In the genomic region with DNA sequence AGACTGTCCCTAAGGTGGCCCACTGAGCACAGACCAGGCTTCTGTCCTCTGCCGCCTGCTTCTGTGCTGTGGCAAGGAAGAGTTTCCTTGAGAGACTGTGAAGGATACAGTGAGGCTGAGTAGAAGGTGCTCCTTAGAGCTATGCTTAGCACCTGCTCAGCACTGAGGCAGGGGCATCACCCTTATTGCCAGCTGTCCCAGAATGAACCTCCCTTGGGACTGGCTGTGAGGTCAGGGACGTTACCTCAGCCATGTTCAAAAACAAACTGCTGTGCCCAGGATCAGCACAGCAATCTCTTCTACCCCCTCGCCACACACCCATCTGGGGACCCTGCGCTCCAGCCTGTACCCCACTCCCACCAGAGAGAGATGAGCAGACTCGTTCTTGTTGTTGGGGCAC, we compare ENCODE assay signal across 23 mouse cellular contexts. TPM values are rescaled to one million over a fixed set of nuclear protein-coding genes. Genes with fewer than 3 reads are reported as not detected.
DNase-seq lines count a peak whose midpoint lies in the region; ATAC-seq and TF ChIP-seq lines count a peak whose summit lies in the region.
"Had no signal": no experiment of that assay in that cellular context is flagged by ENCODE, and none has a peak within 500 bp of the region (broad histone marks: within the 10 kb centered on the region; RNA-seq: fewer than 3 reads in every experiment).

No protein-coding gene starts in this region.

- H3K9me3 ChIP-seq in forebrain, embryonic 10.5 days, result no peaks in the 10 kb centered on the region
- H3K9me3 ChIP-seq in forebrain, embryonic 11.5 days (ENCODE audit: control insufficient read depth, low read length), result no peaks in the 10 kb centered on the region
- H3K9me3 ChIP-seq in hindbrain, embryonic 16.5 days (ENCODE audit: control insufficient read depth, low read length), result no peaks in the 10 kb centered on the region
- no peaks in the 10 kb centered on the region for H3K9me3 ChIP-seq in hindbrain, embryonic 11.5 days (ENCODE audit: control insufficient read depth, low read length)
- H3K9me3 ChIP-seq in midbrain, postnatal 0 days (ENCODE audit: low read length), result no peaks in the 10 kb centered on the region
- H3K9me3 ChIP-seq in midbrain, embryonic 14.5 days (ENCODE audit: control insufficient read depth, low read length), result no peaks in the 10 kb centered on the region
- no peaks in the 10 kb centered on the region for H3K9me3 ChIP-seq in forebrain, embryonic 15.5 days
- H3K9me3 ChIP-seq: limb, embryonic 13.5 days; liver, embryonic 13.5 days; lung, embryonic 15.5 days; megakaryocyte, embryonic 14.5 days had no signal

- ATAC-seq in forebrain, embryonic 11.5 days (replicated peaks; ENCODE audit: low FRiP score), result no peak
- no peak for ATAC-seq in hindbrain, embryonic 16.5 days
- no peak for ATAC-seq in hindbrain, embryonic 11.5 days (ENCODE audit: low FRiP score)
- no peak for ATAC-seq in midbrain, postnatal 0 days (ENCODE audit: low FRiP score)
- no peak for ATAC-seq in midbrain, embryonic 14.5 days (ENCODE audit: low FRiP score, low TSS enrichment)
- no peak for ATAC-seq in forebrain, embryonic 15.5 days (replicated peaks)
- ATAC-seq: CD4-positive, CD25-positive, alpha-beta regulatory T cell, adult 4 months had no signal

- 0 out of 2 replicates have a peak overlapping the region, but pooled peaks have one; percentile 58 for H3K27ac ChIP-seq in forebrain, embryonic 10.5 days
- H3K27ac ChIP-seq in forebrain, embryonic 11.5 days (ENCODE audit: low read depth, low read length), result no peak overlapping the region
- H3K27ac ChIP-seq in hindbrain, embryonic 16.5 days (ENCODE audit: low read depth, low read length), result peak overlapping the region; percentile 34; the same call in 1 of the 2 replicates
- no peak overlapping the region for H3K27ac ChIP-seq in hindbrain, embryonic 11.5 days (ENCODE audit: low read depth, low read length)
- no peak overlapping the region for H3K27ac ChIP-seq in midbrain, postnatal 0 days (ENCODE audit: low read depth, low read length)
- no peak overlapping the region for H3K27ac ChIP-seq in midbrain, embryonic 14.5 days (replicated peaks; ENCODE audit: low read depth, low read length)
- H3K27ac ChIP-seq in forebrain, embryonic 15.5 days (replicated peaks), result peak overlapping the region; percentile 81; the same call in 1 of the 2 replicates
- H3K27ac ChIP-seq: limb, embryonic 13.5 days; liver, embryonic 13.5 days; lung, embryonic 15.5 days had no signal

- 81% methylated on average over 5 of the region's 5 CpGs for WGBS in forebrain, embryonic 10.5 days
- WGBS in forebrain, embryonic 11.5 days, result 74% methylated on average over 5 of the region's 5 CpGs
- WGBS in hindbrain, embryonic 16.5 days, result 71% methylated on average over 5 of the region's 5 CpGs
- 80% methylated on average over 5 of the region's 5 CpGs for WGBS in hindbrain, embryonic 11.5 days
- whole genome bisulfite sequencing in midbrain, postnatal 0 days, result 65% methylated on average over 5 of the region's 5 CpGs
- 61% methylated on average over 5 of the region's 5 CpGs for WGBS in midbrain, embryonic 14.5 days
- 78% methylated on average over 5 of the region's 5 CpGs for WGBS in forebrain, embryonic 15.5 days

- no peak for TF ChIP-seq CTCF in midbrain, postnatal 0 days (IDR thresholded peaks at IDR 0.05)

- H3K27me3 ChIP-seq in forebrain, embryonic 10.5 days (ENCODE audit: poor library complexity, severe bottlenecking), result peaks cover 53% of the 10 kb centered on the region
- H3K27me3 ChIP-seq in forebrain, embryonic 11.5 days (ENCODE audit: control insufficient read depth, insufficient read depth, low read length), result no peaks in the 10 kb centered on the region
- peaks cover 3% of the 10 kb centered on the region; the same call in 1 of the 2 replicates for H3K27me3 ChIP-seq in hindbrain, embryonic 16.5 days (replicated peaks; ENCODE audit: control insufficient read depth, insufficient read depth, low read length)
- no peaks in the 10 kb centered on the region for H3K27me3 ChIP-seq in hindbrain, embryonic 11.5 days (ENCODE audit: control insufficient read depth, insufficient read depth, low read length)
- no peaks in the 10 kb centered on the region for H3K27me3 ChIP-seq in midbrain, postnatal 0 days (ENCODE audit: insufficient read depth, low read length)
- no peaks in the 10 kb centered on the region for H3K27me3 ChIP-seq in midbrain, embryonic 14.5 days (ENCODE audit: control insufficient read depth, insufficient read depth, low read length)
- H3K27me3 ChIP-seq in forebrain, embryonic 15.5 days, result no peaks in the 10 kb centered on the region
- H3K27me3 ChIP-seq: liver, embryonic 13.5 days had no signal

- DNase-seq in forebrain, embryonic 10.5 days (ENCODE audit: extremely low spot score, low spot score), result no peak
- no peak for DNase-seq in forebrain, embryonic 11.5 days (ENCODE audit: low spot score)
- no peak for DNase-seq in hindbrain, embryonic 11.5 days (ENCODE audit: low spot score)
- DNase-seq in midbrain, postnatal 0 days (ENCODE audit: low spot score), result no peak
- DNase-seq in midbrain, embryonic 14.5 days, result no peak
- DNase-seq in lung, adult 18-20 months, result no peak
- DNase-seq: adrenal gland, postnatal 25 days; cerebellum, adult 9-10 months; kidney, adult 2 months; liver, embryonic 13.5 days; thymus, adult 18-20 months had no signal

- no peaks in the 10 kb centered on the region for H3K36me3 ChIP-seq in forebrain, embryonic 10.5 days (replicated peaks)
- H3K36me3 ChIP-seq in forebrain, embryonic 11.5 days (ENCODE audit: control insufficient read depth, insufficient read depth, low read length), result no peaks in the 10 kb centered on the region
- no peaks in the 10 kb centered on the region for H3K36me3 ChIP-seq in hindbrain, embryonic 16.5 days (ENCODE audit: control insufficient read depth, insufficient read depth, low read length)
- H3K36me3 ChIP-seq in hindbrain, embryonic 11.5 days (ENCODE audit: control insufficient read depth, insufficient read depth, low read length), result no peaks in the 10 kb centered on the region
- H3K36me3 ChIP-seq in midbrain, postnatal 0 days (ENCODE audit: insufficient read depth, low read length), result no peaks in the 10 kb centered on the region
- 0 out of 2 replicates have a peak, but pooled peaks cover 3% of the 10 kb centered on the region for H3K36me3 ChIP-seq in midbrain, embryonic 14.5 days (ENCODE audit: control insufficient read depth, insufficient read depth, low read length)
- no peaks in the 10 kb centered on the region for H3K36me3 ChIP-seq in forebrain, embryonic 15.5 days
- H3K36me3 ChIP-seq: limb, embryonic 13.5 days; liver, embryonic 13.5 days; lung, embryonic 15.5 days had no signal

- H3K4me1 ChIP-seq in forebrain, embryonic 10.5 days, result peaks cover 82% of the 10 kb centered on the region
- H3K4me1 ChIP-seq in forebrain, embryonic 11.5 days (replicated peaks; ENCODE audit: control insufficient read depth, insufficient read depth, low read length), result peaks cover 12% of the 10 kb centered on the region; the same call in 1 of the 2 replicates
- H3K4me1 ChIP-seq in hindbrain, embryonic 16.5 days (ENCODE audit: control insufficient read depth, insufficient read depth, low read depth, low read length), result peaks cover 47% of the 10 kb centered on the region
- peaks cover 30% of the 10 kb centered on the region for H3K4me1 ChIP-seq in hindbrain, embryonic 11.5 days (replicated peaks; ENCODE audit: control insufficient read depth, insufficient read depth, low read length)
- H3K4me1 ChIP-seq in midbrain, postnatal 0 days (ENCODE audit: insufficient read depth, low read length), result peaks cover 4% of the 10 kb centered on the region; the same call in 1 of the 2 replicates
- peaks cover 45% of the 10 kb centered on the region for H3K4me1 ChIP-seq in midbrain, embryonic 14.5 days (ENCODE audit: control insufficient read depth, insufficient read depth, low read length)
- H3K4me1 ChIP-seq in forebrain, embryonic 15.5 days, result peaks cover 50% of the 10 kb centered on the region

- H3K4me3 ChIP-seq in forebrain, embryonic 10.5 days, result no peak overlapping the region
- no peak overlapping the region for H3K4me3 ChIP-seq in forebrain, embryonic 11.5 days (ENCODE audit: low read depth, low read length)
- H3K4me3 ChIP-seq in hindbrain, embryonic 16.5 days (ENCODE audit: low read length), result no peak overlapping the region
- H3K4me3 ChIP-seq in hindbrain, embryonic 11.5 days (ENCODE audit: low read depth, low read length), result no peak overlapping the region
- no peak overlapping the region for H3K4me3 ChIP-seq in midbrain, postnatal 0 days (ENCODE audit: low read depth, low read length)
- no peak overlapping the region for H3K4me3 ChIP-seq in midbrain, embryonic 14.5 days (replicated peaks; ENCODE audit: low read depth, low read length)
- H3K4me3 ChIP-seq in forebrain, embryonic 15.5 days, result no peak overlapping the region
- H3K4me3 ChIP-seq: gastrocnemius, adult 2 months; limb, embryonic 13.5 days; liver, embryonic 13.5 days; lung, embryonic 15.5 days; megakaryocyte, embryonic 14.5 days had no signal

- H3K9ac ChIP-seq in forebrain, embryonic 11.5 days (ENCODE audit: low read length), result no peak overlapping the region
- no peak overlapping the region for H3K9ac ChIP-seq in hindbrain, embryonic 16.5 days (ENCODE audit: low read depth, low read length)
- no peak overlapping the region for H3K9ac ChIP-seq in hindbrain, embryonic 11.5 days (ENCODE audit: low read depth, low read length)
- H3K9ac ChIP-seq in midbrain, postnatal 0 days (replicated peaks; ENCODE audit: low read length, poor library complexity, severe bottlenecking), result peak overlapping the region; percentile 39; the same call in 1 of the 2 replicates
- no peak overlapping the region for H3K9ac ChIP-seq in midbrain, embryonic 14.5 days (replicated peaks; ENCODE audit: low read length)
- H3K9ac ChIP-seq in forebrain, embryonic 15.5 days (replicated peaks), result no peak overlapping the region
- H3K9ac ChIP-seq: limb, embryonic 13.5 days; liver, embryonic 13.5 days; lung, embryonic 15.5 days had no signal

- no peak overlapping the region for H3K4me2 ChIP-seq in forebrain, embryonic 11.5 days (ENCODE audit: low read depth, low read length, severe bottlenecking)
- no peak overlapping the region for H3K4me2 ChIP-seq in hindbrain, embryonic 16.5 days (ENCODE audit: low read length)
- no peak overlapping the region for H3K4me2 ChIP-seq in hindbrain, embryonic 11.5 days (replicated peaks; ENCODE audit: low read depth, low read length)
- no peak overlapping the region for H3K4me2 ChIP-seq in midbrain, postnatal 0 days (ENCODE audit: low read depth, low read length, poor library complexity, severe bottlenecking)
- H3K4me2 ChIP-seq in midbrain, embryonic 14.5 days (ENCODE audit: low read length), result no peak overlapping the region
- no peak overlapping the region for H3K4me2 ChIP-seq in forebrain, embryonic 15.5 days (replicated peaks)
- H3K4me2 ChIP-seq: limb, embryonic 13.5 days; liver, embryonic 13.5 days; lung, embryonic 15.5 days had no signal

RNA-seq across cellular contexts. Expression of gene Grin2c, which starts 34.2 kb away (rescaled TPM):
- not detected in 2 replicates for polyA plus RNA-seq in forebrain, embryonic 10.5 days (2016; fragmentation: Nextera tagmentation; extraction: Ambion mirVana)
- 0.12 TPM in 1 of 2 replicates, not detected in the other for polyA plus RNA-seq in forebrain, embryonic 11.5 days (2014; fragmentation: Nextera tagmentation; extraction: Ambion mirVana)
- polyA plus RNA-seq in hindbrain, embryonic 16.5 days (2015; fragmentation: Nextera tagmentation; extraction: Ambion mirVana), result 0.60 and 0.72 TPM in 2 replicates
- polyA plus RNA-seq in hindbrain, embryonic 11.5 days (2014; fragmentation: Nextera tagmentation; extraction: Ambion mirVana), result 0.25 and 0.43 TPM in 2 replicates
- total RNA-seq in midbrain, postnatal 0 days (2014; rRNA removed), result 2.9 and 4.1 TPM in 2 replicates
- 0.59 and 0.75 TPM in 2 replicates for polyA plus RNA-seq in midbrain, postnatal 0 days (2015; fragmentation: Nextera tagmentation; extraction: Ambion mirVana)
- 0.12 and 0.49 TPM in 2 replicates for polyA plus RNA-seq in midbrain, embryonic 14.5 days (2014; fragmentation: Nextera tagmentation; extraction: Ambion mirVana)
- 0.22 and 0.23 TPM in 2 replicates for polyA plus RNA-seq in forebrain, embryonic 15.5 days (2015; fragmentation: Nextera tagmentation; extraction: Ambion mirVana)
- total RNA-seq: gastrocnemius, postnatal 4 days; hematopoietic stem cell, adult 5-6 weeks had no signal
- polyA plus RNA-seq: CD4-positive, CD25-positive, alpha-beta regulatory T cell, adult 4 months; intestine, embryonic 14.5 days; kidney, postnatal 0 days; stomach, embryonic 16.5 days had no signal

RNA-seq across cellular contexts. Expression of gene Fdxr, which starts 44.0 kb away (rescaled TPM):
- 16.3 and 17.5 TPM in 2 replicates for polyA plus RNA-seq in forebrain, embryonic 10.5 days (2016; fragmentation: Nextera tagmentation; extraction: Ambion mirVana)
- polyA plus RNA-seq in forebrain, embryonic 11.5 days (2014; fragmentation: Nextera tagmentation; extraction: Ambion mirVana), result 13.8 and 15.6 TPM in 2 replicates
- polyA plus RNA-seq in hindbrain, embryonic 16.5 days (2015; fragmentation: Nextera tagmentation; extraction: Ambion mirVana), result 21.2 and 22.5 TPM in 2 replicates
- polyA plus RNA-seq in hindbrain, embryonic 11.5 days (2014; fragmentation: Nextera tagmentation; extraction: Ambion mirVana), result 11.6 and 14.9 TPM in 2 replicates
- 17.7 and 18.8 TPM in 2 replicates for total RNA-seq in midbrain, postnatal 0 days (2014; rRNA removed)
- 14.8 and 16.7 TPM in 2 replicates for polyA plus RNA-seq in midbrain, postnatal 0 days (2015; fragmentation: Nextera tagmentation; extraction: Ambion mirVana)
- polyA plus RNA-seq in midbrain, embryonic 14.5 days (2014; fragmentation: Nextera tagmentation; extraction: Ambion mirVana), result 15.0 and 15.9 TPM in 2 replicates
- 23.9 and 24.0 TPM in 2 replicates for polyA plus RNA-seq in forebrain, embryonic 15.5 days (2015; fragmentation: Nextera tagmentation; extraction: Ambion mirVana)

RNA-seq across cellular contexts. Expression of gene Nat9, which starts 45.2 kb away (rescaled TPM):
- polyA plus RNA-seq in forebrain, embryonic 10.5 days (2016; fragmentation: Nextera tagmentation; extraction: Ambion mirVana), result 16.9 and 20.6 TPM in 2 replicates
- polyA plus RNA-seq in forebrain, embryonic 11.5 days (2014; fragmentation: Nextera tagmentation; extraction: Ambion mirVana), result 13.8 and 16.0 TPM in 2 replicates
- polyA plus RNA-seq in hindbrain, embryonic 16.5 days (2015; fragmentation: Nextera tagmentation; extraction: Ambion mirVana), result 20.9 and 24.6 TPM in 2 replicates
- 19.5 and 20.1 TPM in 2 replicates for polyA plus RNA-seq in hindbrain, embryonic 11.5 days (2014; fragmentation: Nextera tagmentation; extraction: Ambion mirVana)
- total RNA-seq in midbrain, postnatal 0 days (2014; rRNA removed), result 13.0 and 19.3 TPM in 2 replicates
- polyA plus RNA-seq in midbrain, postnatal 0 days (2015; fragmentation: Nextera tagmentation; extraction: Ambion mirVana), result 17.5 and 20.1 TPM in 2 replicates
- 17.4 and 21.2 TPM in 2 replicates for polyA plus RNA-seq in midbrain, embryonic 14.5 days (2014; fragmentation: Nextera tagmentation; extraction: Ambion mirVana)
- 19.0 and 24.1 TPM in 2 replicates for polyA plus RNA-seq in forebrain, embryonic 15.5 days (2015; fragmentation: Nextera tagmentation; extraction: Ambion mirVana)

RNA-seq across cellular contexts. Expression of gene Tmem104, which starts 45.6 kb away (rescaled TPM):
- polyA plus RNA-seq in forebrain, embryonic 10.5 days (2016; fragmentation: Nextera tagmentation; extraction: Ambion mirVana), result 8.7 and 8.8 TPM in 2 replicates
- 8.8 and 9.2 TPM in 2 replicates for polyA plus RNA-seq in forebrain, embryonic 11.5 days (2014; fragmentation: Nextera tagmentation; extraction: Ambion mirVana)
- 12.3 and 13.1 TPM in 2 replicates for polyA plus RNA-seq in hindbrain, embryonic 16.5 days (2015; fragmentation: Nextera tagmentation; extraction: Ambion mirVana)
- 7.2 and 7.3 TPM in 2 replicates for polyA plus RNA-seq in hindbrain, embryonic 11.5 days (2014; fragmentation: Nextera tagmentation; extraction: Ambion mirVana)
- total RNA-seq in midbrain, postnatal 0 days (2014; rRNA removed), result 7.8 and 8.5 TPM in 2 replicates
- polyA plus RNA-seq in midbrain, postnatal 0 days (2015; fragmentation: Nextera tagmentation; extraction: Ambion mirVana), result 12.2 and 12.9 TPM in 2 replicates
- polyA plus RNA-seq in midbrain, embryonic 14.5 days (2014; fragmentation: Nextera tagmentation; extraction: Ambion mirVana), result 10.9 and 14.9 TPM in 2 replicates
- 10.8 and 12.4 TPM in 2 replicates for polyA plus RNA-seq in forebrain, embryonic 15.5 days (2015; fragmentation: Nextera tagmentation; extraction: Ambion mirVana)

Comparison
In these comparisons a context has a peak if more than half of its experiments do, and no peak if none do; other contexts are left out.
1. H3K27ac ChIP-seq: peak in forebrain, embryonic 10.5 days (single experiment), hindbrain, embryonic 16.5 days (single experiment) and forebrain, embryonic 15.5 days (single experiment); none in forebrain, embryonic 11.5 days (single experiment), hindbrain, embryonic 11.5 days (single experiment), midbrain, postnatal 0 days (single experiment) and midbrain, embryonic 14.5 days (single experiment).